Mouse (Mus musculus) hindbrain, embryonic 15.5 days (tissue): ENCODE measurements around the gene Dtx3l. TPM values are rescaled to one million over a fixed set of nuclear protein-coding genes. Genes with fewer than 3 reads are reported as not detected.

Experiments used
- ATAC-seq: fragments of 200-750 bp; cut with Nextera tagmentation; 2 replicates; pipeline ENCODE4 v1.8.0; 2017; ENCODE audit warnings: low read depth, moderate number of reproducible peaks, moderate TSS enrichment; ENCODE audit not compliant: low FRiP score
- H3K27ac ChIP-seq: fragments of 300-500 bp; sonication (generic); replicated peaks from 2 replicates; pipeline ENCODE4 v1.5.1; 2015; ENCODE audit warnings: mild to moderate bottlenecking, inconsistent platforms
- H3K27me3 ChIP-seq: fragments of 300-500 bp; sonication (generic); 2 replicates; pipeline ENCODE4 v1.6.1; 2015; ENCODE audit warnings: control low read depth, inconsistent platforms
- H3K36me3 ChIP-seq: fragments of 300-500 bp; sonication (generic); 2 replicates; pipeline ENCODE4 v1.6.1; 2015; ENCODE audit warnings: control low read depth, inconsistent platforms
- H3K4me1 ChIP-seq: fragments of 300-500 bp; sonication (generic); replicated peaks from 2 replicates; pipeline ENCODE4 v1.6.1; 2015; ENCODE audit warnings: control low read depth, inconsistent platforms
- H3K4me2 ChIP-seq: fragments of 300-500 bp; sonication (generic); 2 replicates; pipeline ENCODE4 v1.6.1; 2015; ENCODE audit warnings: moderate library complexity, mild to moderate bottlenecking, inconsistent platforms
- H3K4me3 ChIP-seq: fragments of 300-500 bp; sonication (generic); 2 replicates; pipeline ENCODE4 v1.5.1; 2015; ENCODE audit warnings: mild to moderate bottlenecking, inconsistent platforms
- H3K9ac ChIP-seq: fragments of 300-500 bp; sonication (generic); 2 replicates; pipeline ENCODE4 v1.6.1; 2015; ENCODE audit warnings: inconsistent platforms
- H3K9me3 ChIP-seq: fragments of 300-500 bp; sonication (generic); 2 replicates; pipeline ENCODE4 v1.6.1; 2016; ENCODE audit warnings: control low read depth, inconsistent platforms
- WGBS: fragments of 180-500 bp; shearing (Covaris S2); methylation state at CpG from one replicate; pipeline ENCODE4 v1.1.7; 2015; 5-methylcytosine and 5-hydroxymethylcytosine counted together
- polyA plus RNA-seq: library from polyadenylated mRNA; unstranded; fragments of >200 nt; fragmentation: Nextera tagmentation; extraction: Ambion mirVana; gene quantifications from 2 replicates; pipeline ENCODE4 v1.2.1, GENCODE M21; 2015

Dtx3l gene
- polyA plus RNA-seq, 1 experiment from 2014 or later, result 1.5 TPM

DNA sequence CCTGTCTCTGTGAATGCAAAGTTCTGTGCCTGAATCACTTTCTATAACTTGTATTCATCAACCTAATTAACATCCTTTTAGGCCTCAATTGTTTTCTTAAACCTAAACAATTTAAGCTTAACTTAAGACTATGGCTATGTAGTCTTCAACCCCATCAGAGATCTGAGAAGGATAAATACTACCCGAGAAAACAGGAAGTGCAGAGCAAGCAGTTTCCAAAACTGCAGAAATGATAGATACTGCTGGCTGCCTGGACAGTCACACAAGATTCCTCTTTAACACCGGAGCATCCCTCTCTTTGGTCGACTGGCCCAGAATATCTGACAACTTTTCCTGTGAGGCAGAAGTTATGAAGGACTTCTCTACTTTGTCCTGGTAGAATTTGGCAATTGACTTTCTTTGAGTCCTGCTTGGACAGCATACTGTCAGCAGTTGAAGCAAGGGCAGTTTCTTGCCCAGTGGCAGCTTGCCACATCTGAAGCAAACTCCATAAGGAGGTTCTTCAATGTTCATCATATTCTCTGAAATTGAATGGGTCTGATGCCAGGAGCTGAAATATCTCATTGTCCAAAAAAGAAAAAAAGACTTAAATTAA lies 16.6 kb downstream of the Dtx3l start:
- Histone ChIP-seq H3K9me3 (no peaks in the 10 kb centered on the region), H3K27me3 (no peaks in the 10 kb centered on the region), H3K4me1 (no peaks in the 10 kb centered on the region), H3K36me3 (no peaks in the 10 kb centered on the region), H3K4me2 (no peak overlapping the region), H3K9ac (no peak overlapping the region), H3K27ac (no peak overlapping the region), H3K4me3 (no peak overlapping the region)
- ATAC-seq, result no peak
- WGBS, result 86% methylated on average over 3 of the region's 3 CpGs

DNA sequence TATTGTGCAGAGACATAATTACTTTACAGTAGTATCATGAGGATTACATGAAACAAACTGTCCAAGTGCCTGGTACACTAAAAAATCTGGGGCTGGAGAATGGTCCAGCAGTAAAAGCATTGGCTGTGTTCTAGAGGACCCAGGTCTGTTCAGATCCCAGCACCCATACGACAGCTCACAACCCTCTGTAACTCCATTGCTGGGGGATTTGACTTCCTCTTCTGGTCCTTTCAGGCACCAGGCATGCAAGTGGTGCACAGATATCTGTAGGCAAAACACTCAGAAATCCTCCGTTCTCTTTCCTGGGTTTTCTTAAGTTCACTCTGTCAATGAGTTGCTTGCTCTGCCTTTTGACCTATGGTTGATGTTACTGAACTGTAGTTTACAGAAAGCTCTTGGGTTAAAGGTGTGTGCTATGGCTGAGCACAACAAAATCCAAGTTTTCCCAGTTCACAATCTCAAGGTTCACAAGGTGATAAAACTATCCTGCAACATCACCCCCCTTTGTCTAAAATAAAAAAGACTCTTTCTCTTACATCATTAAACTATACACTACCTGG lies 17.2 kb downstream of the Dtx3l start:
- 92% methylated on average over 2 of the region's 2 CpGs for WGBS
- Histone ChIP-seq H3K4me3 (no peak overlapping the region), H3K4me2 (no peak overlapping the region), H3K27me3 (no peaks in the 10 kb centered on the region), H3K36me3 (no peaks in the 10 kb centered on the region), H3K4me1 (no peaks in the 10 kb centered on the region), H3K27ac (no peak overlapping the region), H3K9me3 (no peaks in the 10 kb centered on the region), H3K9ac (no peak overlapping the region)
- ATAC-seq, result no peak

DNA sequence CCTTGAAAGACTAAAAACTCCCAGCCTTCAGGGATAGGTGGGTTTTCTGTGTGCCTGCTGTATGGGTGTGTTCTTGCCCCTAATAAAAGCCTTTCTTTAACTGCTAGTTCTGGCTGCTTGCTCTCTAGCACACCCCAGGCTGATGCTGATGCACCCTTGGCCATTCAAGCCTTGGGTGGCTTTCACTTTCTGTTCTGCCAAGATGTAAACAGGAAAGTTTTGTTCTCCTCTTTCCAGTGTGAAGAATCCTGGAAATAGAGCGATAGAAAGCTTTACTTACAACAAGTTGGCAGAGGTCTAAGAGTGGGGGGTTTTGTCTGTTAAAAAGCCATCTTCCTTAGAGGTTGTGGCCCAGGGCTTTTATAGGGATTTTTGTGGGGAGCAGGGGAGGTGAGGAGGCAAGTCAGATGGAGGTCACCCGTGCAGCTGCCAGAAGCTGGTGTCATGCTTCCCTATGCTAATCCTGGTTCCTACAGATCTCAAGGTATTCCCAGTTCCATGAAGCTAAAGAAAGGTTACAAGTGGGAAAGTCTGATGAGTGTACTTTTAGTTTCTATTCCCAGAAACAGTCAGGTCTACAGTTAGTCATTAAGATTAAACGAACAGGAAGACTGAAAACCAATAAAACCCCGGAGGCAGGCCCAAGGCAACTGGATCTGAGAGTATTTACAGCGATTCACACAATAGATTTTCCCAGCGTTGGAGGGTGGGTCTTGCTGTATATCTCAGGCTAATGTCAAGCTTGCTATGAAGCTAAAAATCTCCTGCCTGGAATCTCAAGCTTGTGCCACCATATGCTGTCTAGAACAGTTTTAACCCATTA lies 20.0 kb downstream of the Dtx3l start:
- Histone ChIP-seq H3K36me3 (no peaks in the 10 kb centered on the region), H3K4me3 (no peak overlapping the region), H3K4me1 (no peaks in the 10 kb centered on the region), H3K27ac (no peak overlapping the region), H3K9me3 (no peaks in the 10 kb centered on the region), H3K9ac (no peak overlapping the region), H3K4me2 (no peak overlapping the region), H3K27me3 (no peaks in the 10 kb centered on the region)
- ATAC-seq, result no peak
- WGBS, result 84% methylated on average over 6 of the region's 6 CpGs

GRCm38 (mm10) chr16:35914301-35914700 lies 24.6 kb downstream of the Dtx3l start:
- Histone ChIP-seq H3K4me3 (no peak overlapping the region), H3K27ac (no peak overlapping the region)
- WGBS, result 82% methylated on average over 5 of the region's 5 CpGs

DNA sequence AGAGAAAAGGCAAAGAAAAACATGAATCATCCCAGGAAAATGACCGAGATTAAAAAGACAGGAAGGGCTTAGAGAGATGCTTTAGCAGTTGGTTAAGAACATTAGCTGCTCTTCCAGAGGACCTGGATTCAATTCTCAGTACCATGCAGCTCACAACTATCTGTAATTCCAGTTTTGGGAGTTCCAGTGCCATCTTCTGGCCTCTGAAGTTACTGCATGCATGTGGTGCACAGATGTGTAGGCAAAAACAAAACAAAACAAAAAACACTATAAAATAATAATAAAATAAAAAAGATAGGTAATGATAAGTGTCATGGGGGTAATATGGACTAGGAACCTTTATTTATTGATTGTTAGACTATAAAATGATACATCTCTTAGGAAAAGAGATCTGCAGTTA lies 25.4 kb downstream of the Dtx3l start:
- H3K27ac ChIP-seq, result no peak overlapping the region
- no peaks in the 10 kb centered on the region for H3K4me1 ChIP-seq
- no peak overlapping the region for H3K4me2 ChIP-seq
- ATAC-seq, result no peak
- H3K27me3 ChIP-seq, result no peaks in the 10 kb centered on the region
- 64% methylated on average over 1 of the region's 1 CpGs for WGBS
- no peak overlapping the region for H3K9ac ChIP-seq
- no peaks in the 10 kb centered on the region for H3K9me3 ChIP-seq
- no peak overlapping the region for H3K4me3 ChIP-seq
- no peaks in the 10 kb centered on the region for H3K36me3 ChIP-seq

More at GRCm38 (mm10) chr16:35914301-35914700, 24.6 kb downstream of the Dtx3l start:
- Histone ChIP-seq H3K27me3 (no peaks in the 10 kb centered on the region), H3K9ac (no peak overlapping the region), H3K4me1 (no peaks in the 10 kb centered on the region), H3K4me2 (no peak overlapping the region), H3K36me3 (no peaks in the 10 kb centered on the region), H3K9me3 (no peaks in the 10 kb centered on the region)
- no peak for ATAC-seq

DNA sequence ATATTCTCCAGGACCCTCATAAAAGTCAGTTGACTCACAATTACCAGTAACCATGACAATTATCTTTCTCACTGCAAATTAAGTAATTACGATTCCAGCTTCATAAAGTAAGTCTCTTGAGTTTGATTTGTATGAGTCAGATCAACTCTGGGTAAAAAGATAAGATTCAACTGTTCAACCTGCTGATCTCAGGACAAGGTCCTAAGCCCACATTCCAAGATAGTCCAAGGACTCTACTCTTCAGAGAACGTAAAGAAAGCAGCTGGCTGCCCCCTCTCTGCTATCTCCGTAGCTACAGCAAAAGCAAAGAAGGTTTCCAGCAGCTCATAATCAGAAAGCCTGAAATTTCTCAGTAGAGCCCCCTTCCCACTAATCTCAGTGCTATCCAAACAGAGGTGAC lies 27.5 kb downstream of the Dtx3l start:
- Histone ChIP-seq H3K27ac (no peak overlapping the region), H3K9me3 (no peaks in the 10 kb centered on the region), H3K9ac (no peak overlapping the region), H3K4me3 (no peak overlapping the region), H3K4me1 (no peaks in the 10 kb centered on the region), H3K4me2 (no peak overlapping the region), H3K27me3 (no peaks in the 10 kb centered on the region), H3K36me3 (no peaks in the 10 kb centered on the region)
- ATAC-seq, result no peak
- WGBS, result 80% methylated on average over 3 of the region's 3 CpGs

GRCm38 (mm10) chr16:35907432-35908201 lies 31.3 kb downstream of the Dtx3l start:
- WGBS, result 48% methylated on average over 4 of the region's 4 CpGs
- Histone ChIP-seq H3K4me2 (no peak overlapping the region), H3K4me1 (no peaks in the 10 kb centered on the region), H3K4me3 (no peak overlapping the region), H3K27ac (no peak overlapping the region), H3K36me3 (no peaks in the 10 kb centered on the region), H3K9ac (no peak overlapping the region), H3K9me3 (no peaks in the 10 kb centered on the region), H3K27me3 (no peaks in the 10 kb centered on the region)
- no peak for ATAC-seq

- Histone ChIP-seq H3K36me3 (no peaks in the 10 kb centered on the region), H3K9me3 (no peaks in the 10 kb centered on the region), H3K9ac (no peak overlapping the region), H3K4me3 (no peak overlapping the region), H3K27ac (no peak overlapping the region), H3K4me1 (no peaks in the 10 kb centered on the region), H3K27me3 (no peaks in the 10 kb centered on the region), H3K4me2 (no peak overlapping the region)
- no peak for ATAC-seq
- WGBS, result 67% methylated on average over 7 of the region's 7 CpGs
Observed at GRCm38 (mm10) chr16:35906887-35907286, 32.1 kb downstream of the Dtx3l start.

DNA sequence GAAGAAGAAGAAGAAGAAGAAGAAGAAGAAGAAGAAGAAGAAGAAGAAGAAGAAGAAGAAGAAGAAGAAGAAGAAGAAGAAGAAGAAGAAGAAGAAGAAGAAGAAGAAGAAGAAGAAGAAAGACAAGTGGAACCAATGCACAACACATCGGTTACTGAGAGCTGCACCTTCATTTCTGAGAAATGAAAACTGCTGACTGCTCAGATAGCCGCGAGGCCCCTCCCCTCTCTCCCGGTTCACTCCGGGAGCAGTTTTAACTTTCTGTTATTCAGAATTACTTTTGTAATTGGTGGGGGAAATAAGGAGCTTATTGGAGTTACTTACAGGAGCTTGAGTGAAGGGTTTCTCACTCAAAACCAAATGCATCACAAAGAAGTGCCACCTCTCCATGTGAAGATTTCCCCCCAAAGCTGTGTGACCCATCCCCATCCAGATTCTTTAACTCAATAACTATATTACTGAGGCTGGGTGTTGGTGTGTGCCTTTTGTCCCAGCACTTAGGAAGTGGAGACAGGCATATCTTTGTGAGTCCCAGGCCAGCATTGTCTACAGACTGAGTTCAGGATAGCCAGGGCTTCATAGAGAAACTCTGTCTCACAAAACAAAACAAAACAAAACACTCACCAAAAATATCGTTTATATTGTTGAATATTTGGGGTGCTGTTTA lies 33.0 kb downstream of the Dtx3l start:
- Histone ChIP-seq H3K27ac (no peak overlapping the region), H3K36me3 (no peaks in the 10 kb centered on the region), H3K27me3 (no peaks in the 10 kb centered on the region), H3K4me3 (no peak overlapping the region), H3K9me3 (no peaks in the 10 kb centered on the region), H3K4me1 (no peaks in the 10 kb centered on the region), H3K4me2 (no peak overlapping the region), H3K9ac (no peak overlapping the region)
- 81% methylated on average over 6 of the region's 6 CpGs for WGBS
- ATAC-seq, result no peak

GRCm38 (mm10) chr16:35905355-35905754 lies 33.6 kb downstream of the Dtx3l start:
- WGBS, result 93% methylated on average over 3 of the region's 3 CpGs
- Histone ChIP-seq H3K36me3 (no peaks in the 10 kb centered on the region), H3K27ac (no peak overlapping the region), H3K9ac (no peak overlapping the region), H3K4me2 (no peak overlapping the region), H3K4me3 (no peak overlapping the region), H3K27me3 (no peaks in the 10 kb centered on the region), H3K9me3 (no peaks in the 10 kb centered on the region), H3K4me1 (no peaks in the 10 kb centered on the region)
- ATAC-seq, result no peak

DNA sequence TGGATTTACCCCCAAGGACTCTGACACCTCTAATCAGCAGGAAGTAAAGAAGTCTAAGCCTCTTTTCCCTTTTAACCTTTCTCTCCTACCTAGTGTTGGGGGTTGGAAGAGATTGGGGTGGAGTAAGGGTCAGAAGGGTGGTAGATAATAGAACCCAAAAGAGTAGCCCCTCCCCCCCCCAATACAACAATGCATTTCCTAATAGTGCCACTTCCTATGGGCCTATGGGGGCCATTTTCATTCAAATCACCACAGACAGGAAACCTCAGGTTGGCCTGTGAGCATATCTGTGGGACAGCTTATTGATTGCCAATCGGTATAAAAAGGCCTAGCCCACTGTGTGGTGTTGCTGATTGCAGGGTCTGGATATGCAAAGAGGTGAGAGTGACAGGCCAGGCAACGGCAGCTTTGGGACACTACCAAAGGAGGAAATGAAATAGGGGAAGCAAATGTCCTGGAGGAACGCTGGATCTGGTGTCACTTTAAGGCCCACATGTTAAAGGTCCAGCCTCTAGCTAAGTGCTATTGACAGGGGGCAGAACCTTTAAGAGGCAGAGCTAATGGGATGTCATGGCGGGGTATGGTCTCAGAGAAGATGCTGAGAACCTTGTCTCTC lies 34.7 kb downstream of the Dtx3l start:
- Histone ChIP-seq H3K4me2 (no peak overlapping the region), H3K4me1 (no peaks in the 10 kb centered on the region), H3K36me3 (no peaks in the 10 kb centered on the region), H3K4me3 (no peak overlapping the region), H3K9me3 (no peaks in the 10 kb centered on the region), H3K27me3 (no peaks in the 10 kb centered on the region), H3K9ac (no peak overlapping the region), H3K27ac (no peak overlapping the region)
- WGBS, result 73% methylated on average over 4 of the region's 4 CpGs
- no peak for ATAC-seq
